Mouse (Mus musculus) forebrain, embryonic 16.5 days (tissue): ENCODE measurements at regions not wholly inside any gene's neighbourhood (a gene's known extent, or its start where the extent isn't known, plus 50 kb on each side); places are given as distances from the start of the nearest gene placed in this dataset.

Experiments
- ATAC-seq: fragments of 200-750 bp; cut with Nextera tagmentation; 2 replicates; pipeline ENCODE4 v1.8.0; 2017; ENCODE audit warnings: mild to moderate bottlenecking, moderate library complexity
- H3K27ac ChIP-seq: fragments of 300-500 bp; sonication (generic); 2 replicates; pipeline ENCODE4 v1.5.1; 2014; ENCODE audit warnings: low read length, control low read depth
- H3K27me3 ChIP-seq: fragments of 300-500 bp; sonication (generic); replicated peaks from 2 replicates; pipeline ENCODE4 v1.6.1; 2014; ENCODE audit warnings: low read length; ENCODE audit not compliant: control insufficient read depth, insufficient read depth
- H3K36me3 ChIP-seq: fragments of 300-500 bp; sonication (generic); 2 replicates; pipeline ENCODE4 v1.6.1; 2014; ENCODE audit not compliant: control insufficient read depth, insufficient read depth
- H3K4me1 ChIP-seq: fragments of 300-500 bp; sonication (generic); replicated peaks from 2 replicates; pipeline ENCODE4 v1.6.1; 2014; ENCODE audit warnings: low read length; ENCODE audit not compliant: control insufficient read depth, insufficient read depth
- H3K4me2 ChIP-seq: fragments of 300-500 bp; sonication (generic); 2 replicates; pipeline ENCODE4 v1.6.1; 2014; ENCODE audit warnings: mild to moderate bottlenecking, low read length, control low read depth
- H3K4me3 ChIP-seq: fragments of 300-500 bp; sonication (generic); replicated peaks from 2 replicates; pipeline ENCODE4 v1.5.1; 2014; ENCODE audit warnings: mild to moderate bottlenecking, low read length, control low read depth
- H3K9ac ChIP-seq: fragments of 300-500 bp; sonication (generic); replicated peaks from 2 replicates; pipeline ENCODE4 v1.6.1; 2014; ENCODE audit warnings: low read depth, low read length, control low read depth
- H3K9me3 ChIP-seq: fragments of 300-500 bp; sonication (generic); 2 replicates; pipeline ENCODE4 v1.6.1; 2016; ENCODE audit warnings: low read length; ENCODE audit not compliant: control insufficient read depth
- WGBS: fragments of 180-500 bp; shearing (Covaris S2); extraction: QIAGEN DNeasy Blood & Tissue Kit; methylation state at CpG from one replicate; pipeline ENCODE4 v1.1.7; 2014; 5-methylcytosine and 5-hydroxymethylcytosine counted together

GRCm38 (mm10) chr5:47185868-47186267, 797.1 kb upstream of the Slit2 start:
- H3K4me3 ChIP-seq, result no peak overlapping the region
- no peak; the same call in 1 of the 2 replicates for ATAC-seq
- H3K27ac ChIP-seq, result no peak overlapping the region

GRCm38 (mm10) chr5:47202164-47202914, 780.6 kb upstream of the Slit2 start:
- Histone ChIP-seq H3K4me3 (no peak overlapping the region), H3K4me1 (no peaks in the 10 kb centered on the region), H3K9ac (no peak overlapping the region), H3K27me3 (no peaks in the 10 kb centered on the region), H3K27ac (no peak overlapping the region), H3K9me3 (no peaks in the 10 kb centered on the region), H3K4me2 (no peak overlapping the region), H3K36me3 (no peaks in the 10 kb centered on the region)
- WGBS, result 43% methylated on average over 3 of the region's 3 CpGs
- peak; percentile 58 for ATAC-seq

More at GRCm38 (mm10) chr5:47185868-47186267, 797.1 kb upstream of the Slit2 start:
- no peak overlapping the region for H3K4me2 ChIP-seq
- H3K36me3 ChIP-seq, result no peaks in the 10 kb centered on the region
- H3K9ac ChIP-seq, result no peak overlapping the region
- H3K9me3 ChIP-seq, result no peaks in the 10 kb centered on the region
- H3K4me1 ChIP-seq, result no peaks in the 10 kb centered on the region
- H3K27me3 ChIP-seq, result no peaks in the 10 kb centered on the region

- ATAC-seq, result no peak
- 58% methylated on average over 1 of the region's 1 CpGs for WGBS
- Histone ChIP-seq H3K4me2 (no peak overlapping the region), H3K27ac (no peak overlapping the region), H3K9ac (no peak overlapping the region), H3K27me3 (no peaks in the 10 kb centered on the region), H3K36me3 (no peaks in the 10 kb centered on the region), H3K4me1 (no peaks in the 10 kb centered on the region), H3K4me3 (no peak overlapping the region), H3K9me3 (no peaks in the 10 kb centered on the region)
Observed at GRCm38 (mm10) chr5:47202915-47203296, 780.0 kb upstream of the Slit2 start.

- Histone ChIP-seq H3K36me3 (no peaks in the 10 kb centered on the region), H3K4me2 (no peak overlapping the region), H3K4me1 (no peaks in the 10 kb centered on the region), H3K27me3 (no peaks in the 10 kb centered on the region), H3K9ac (no peak overlapping the region), H3K9me3 (no peaks in the 10 kb centered on the region), H3K27ac (no peak overlapping the region), H3K4me3 (no peak overlapping the region)
- WGBS, result 5% methylated on average over 1 of the region's 1 CpGs
- ATAC-seq, result no peak
Observed at GRCm38 (mm10) chr5:47210542-47210941, 772.4 kb upstream of the Slit2 start.

GRCm38 (mm10) chr5:47215421-47215820, 767.5 kb upstream of the Slit2 start:
- no peaks in the 10 kb centered on the region for H3K4me1 ChIP-seq
- no peak overlapping the region for H3K4me2 ChIP-seq
- no peaks in the 10 kb centered on the region for H3K27me3 ChIP-seq
- no peak overlapping the region for H3K4me3 ChIP-seq
- H3K9ac ChIP-seq, result no peak overlapping the region
- H3K36me3 ChIP-seq, result no peaks in the 10 kb centered on the region
- ATAC-seq, result no peak
- H3K27ac ChIP-seq, result no peak overlapping the region
- H3K9me3 ChIP-seq, result no peaks in the 10 kb centered on the region

- no peak for ATAC-seq
- WGBS, result 82% methylated on average over 1 of the region's 1 CpGs
- Histone ChIP-seq H3K4me1 (no peaks in the 10 kb centered on the region), H3K36me3 (no peaks in the 10 kb centered on the region), H3K4me2 (no peak overlapping the region), H3K4me3 (no peak overlapping the region), H3K27ac (no peak overlapping the region), H3K9me3 (no peaks in the 10 kb centered on the region), H3K27me3 (no peaks in the 10 kb centered on the region), H3K9ac (no peak overlapping the region)
Observed at GRCm38 (mm10) chr5:47225247-47225646, 757.7 kb upstream of the Slit2 start.

- 56% methylated on average over 1 of the region's 1 CpGs for WGBS
- Histone ChIP-seq H3K27me3 (no peaks in the 10 kb centered on the region), H3K9ac (no peak overlapping the region), H3K4me1 (no peaks in the 10 kb centered on the region), H3K9me3 (no peaks in the 10 kb centered on the region), H3K4me2 (no peak overlapping the region), H3K27ac (no peak overlapping the region), H3K36me3 (no peaks in the 10 kb centered on the region), H3K4me3 (no peak overlapping the region)
- no peak for ATAC-seq
Observed at GRCm38 (mm10) chr5:47236094-47236493, 746.8 kb upstream of the Slit2 start.

GRCm38 (mm10) chr5:47240060-47240459, 742.9 kb upstream of the Slit2 start:
- Histone ChIP-seq H3K9ac (no peak overlapping the region), H3K27ac (no peak overlapping the region), H3K4me1 (no peaks in the 10 kb centered on the region), H3K27me3 (no peaks in the 10 kb centered on the region), H3K9me3 (no peaks in the 10 kb centered on the region), H3K4me2 (no peak overlapping the region), H3K36me3 (no peaks in the 10 kb centered on the region), H3K4me3 (no peak overlapping the region)
- 49% methylated on average over 2 of the region's 2 CpGs for WGBS
- ATAC-seq, result peak; percentile 85

- no peaks in the 10 kb centered on the region for H3K4me1 ChIP-seq
- no peak overlapping the region for H3K27ac ChIP-seq
- ATAC-seq, result no peak
- H3K9me3 ChIP-seq, result no peaks in the 10 kb centered on the region
- H3K9ac ChIP-seq, result no peak overlapping the region
- no peaks in the 10 kb centered on the region for H3K36me3 ChIP-seq
- H3K4me2 ChIP-seq, result no peak overlapping the region
- 67% methylated on average over 7 of the region's 7 CpGs for WGBS
- no peaks in the 10 kb centered on the region for H3K27me3 ChIP-seq
- no peak overlapping the region for H3K4me3 ChIP-seq
Observed at GRCm38 (mm10) chr5:47240586-47240985, 742.4 kb upstream of the Slit2 start.

- Histone ChIP-seq H3K36me3 (no peaks in the 10 kb centered on the region), H3K9me3 (no peaks in the 10 kb centered on the region), H3K4me1 (no peaks in the 10 kb centered on the region), H3K27ac (no peak overlapping the region), H3K27me3 (no peaks in the 10 kb centered on the region), H3K4me2 (no peak overlapping the region), H3K9ac (no peak overlapping the region), H3K4me3 (no peak overlapping the region)
- ATAC-seq, result peak; percentile 67
Observed at GRCm38 (mm10) chr5:47254835-47255369, 728.0 kb upstream of the Slit2 start.
